Mouse (Mus musculus) embryonic facial prominence, embryonic 14.5 days (tissue): ENCODE data around the gene Lypd1. TPM values are rescaled to one million over a fixed set of nuclear protein-coding genes. Genes with fewer than 3 reads are reported as not detected.

Experiments
- ATAC-seq: fragments of 200-750 bp; cut with Nextera tagmentation; 2 replicates; pipeline ENCODE4 v1.8.0; 2017; ENCODE audit warnings: low read depth, moderate number of reproducible peaks, moderate TSS enrichment
- DNase-seq: peaks from one replicate; pipeline ENCODE4 v3.0.0-alpha.2; 2015; ENCODE audit warnings: low spot score
- H3K27ac ChIP-seq: fragments of 300-500 bp; sonication (generic); replicated peaks from 2 replicates; pipeline ENCODE4 v1.5.1; 2014; ENCODE audit warnings: low read depth, mild to moderate bottlenecking, low read length, moderate library complexity
- H3K27me3 ChIP-seq: fragments of 300-500 bp; sonication (generic); replicated peaks from 2 replicates; pipeline ENCODE4 v1.6.1; 2014; ENCODE audit warnings: low read length; ENCODE audit not compliant: control insufficient read depth, insufficient read depth
- H3K36me3 ChIP-seq: fragments of 300-500 bp; sonication (generic); 2 replicates; pipeline ENCODE4 v1.6.1; 2014; ENCODE audit warnings: low read length, mixed read lengths; ENCODE audit not compliant: control insufficient read depth, insufficient read depth
- H3K4me1 ChIP-seq: fragments of 300-500 bp; sonication (generic); 2 replicates; pipeline ENCODE4 v1.6.1; 2014; ENCODE audit warnings: antibody characterized with exemption, low read length; ENCODE audit not compliant: control insufficient read depth, insufficient read depth
- H3K4me2 ChIP-seq: fragments of 300-500 bp; sonication (generic); 2 replicates; pipeline ENCODE4 v1.6.1; 2014; ENCODE audit warnings: low read depth, mild to moderate bottlenecking, low read length, moderate library complexity, mixed read lengths
- H3K4me3 ChIP-seq: fragments of 300-500 bp; sonication (generic); 2 replicates; pipeline ENCODE4 v1.5.1; 2014; ENCODE audit warnings: low read depth, mild to moderate bottlenecking, low read length
- H3K9ac ChIP-seq: fragments of 300-500 bp; sonication (generic); 2 replicates; pipeline ENCODE4 v1.6.1; 2014; ENCODE audit warnings: low read depth, mild to moderate bottlenecking, low read length, moderate library complexity, mixed read lengths
- H3K9me3 ChIP-seq: fragments of 300-500 bp; sonication (generic); 2 replicates; pipeline ENCODE4 v1.6.1; 2016; ENCODE audit warnings: low read length; ENCODE audit not compliant: control insufficient read depth
- WGBS: fragments of 180-500 bp; shearing (Covaris S2); extraction: QIAGEN DNeasy Blood & Tissue Kit; methylation state at CpG from one replicate; pipeline ENCODE4 v1.1.7; 2014; 5-methylcytosine and 5-hydroxymethylcytosine counted together
- polyA plus RNA-seq: library from polyadenylated mRNA; unstranded; fragments of >200 nt; fragmentation: Nextera tagmentation; extraction: Ambion mirVana; gene quantifications from 2 replicates; pipeline ENCODE4 v1.2.1, GENCODE M21; 2014

Gene Lypd1
- polyA plus RNA-seq, 1 experiment from 2014 or later = 10.7 TPM

- Histone ChIP-seq H3K27me3 (no peaks in the 10 kb centered on the region), H3K9ac (no peak overlapping the region), H3K4me3 (no peak overlapping the region), H3K9me3 (no peaks in the 10 kb centered on the region), H3K4me1 (no peaks in the 10 kb centered on the region), H3K27ac (no peak overlapping the region), H3K36me3 (no peaks in the 10 kb centered on the region), H3K4me2 (no peak overlapping the region)
- ATAC-seq (no peak), DNase-seq (no peak)
- 50% methylated on average over 12 of the region's 13 CpGs for WGBS
Observed at GRCm38 (mm10) chr1:125839746-125840392, 73.0 kb downstream of the Lypd1 start.

GRCm38 (mm10) chr1:125837507-125837906, 75.4 kb downstream of the Lypd1 start:
- H3K4me2 ChIP-seq = no peak overlapping the region
- no peak for DNase-seq
- H3K4me1 ChIP-seq = no peaks in the 10 kb centered on the region
- no peak overlapping the region for H3K9ac ChIP-seq
- no peak overlapping the region for H3K4me3 ChIP-seq
- H3K27ac ChIP-seq = no peak overlapping the region
- no peaks in the 10 kb centered on the region for H3K36me3 ChIP-seq
- no peak for ATAC-seq
- H3K9me3 ChIP-seq = no peaks in the 10 kb centered on the region
- no peaks in the 10 kb centered on the region for H3K27me3 ChIP-seq
- WGBS = 25% methylated on average over 1 of the region's 1 CpGs

- Histone ChIP-seq H3K4me3 (no peak overlapping the region), H3K36me3 (no peaks in the 10 kb centered on the region), H3K27ac (no peak overlapping the region), H3K27me3 (no peaks in the 10 kb centered on the region), H3K4me2 (no peak overlapping the region), H3K9me3 (no peaks in the 10 kb centered on the region), H3K4me1 (peaks cover 3% of the 10 kb centered on the region; the same call in 1 of the 2 replicates), H3K9ac (no peak overlapping the region)
- 74% methylated on average over 4 of the region's 4 CpGs for WGBS
- ATAC-seq = no peak
- DNase-seq = no peak
Observed at GRCm38 (mm10) chr1:125823611-125824010, 89.3 kb downstream of the Lypd1 start.

GRCm38 (mm10) chr1:125821101-125821500, 91.8 kb downstream of the Lypd1 start:
- DNase-seq (no peak), ATAC-seq (no peak)
- Histone ChIP-seq H3K4me3 (no peak overlapping the region), H3K36me3 (no peaks in the 10 kb centered on the region), H3K27ac (no peak overlapping the region), H3K27me3 (no peaks in the 10 kb centered on the region), H3K9me3 (no peaks in the 10 kb centered on the region), H3K4me2 (no peak overlapping the region), H3K9ac (no peak overlapping the region), H3K4me1 (peaks cover 3% of the 10 kb centered on the region; the same call in 1 of the 2 replicates)
- 91% methylated on average over 7 of the region's 7 CpGs for whole genome bisulfite sequencing

Other genes starting within 250 kb of the Lypd1 start
- 0.07 and 0.26 TPM in 2 replicates for gene Gpr39, start 236.1 kb downstream of the Lypd1 start, polyA plus RNA-seq